Mouse (Mus musculus) spleen, postnatal 14 days (tissue): ENCODE results near the gene Relch.
"Not testable (repeated sequence)": the region's sequence is repeated elsewhere in the genome, so short reads cannot be mapped to it uniquely, and the experiment has no call there.

Experiments used
- DNase-seq, 2 experiments: peaks; one replicate each; pipeline ENCODE4 v3.0.0; 2021 to 2022; ENCODE audit warnings: low spot score in 2 of 2

The Relch gene

DNA sequence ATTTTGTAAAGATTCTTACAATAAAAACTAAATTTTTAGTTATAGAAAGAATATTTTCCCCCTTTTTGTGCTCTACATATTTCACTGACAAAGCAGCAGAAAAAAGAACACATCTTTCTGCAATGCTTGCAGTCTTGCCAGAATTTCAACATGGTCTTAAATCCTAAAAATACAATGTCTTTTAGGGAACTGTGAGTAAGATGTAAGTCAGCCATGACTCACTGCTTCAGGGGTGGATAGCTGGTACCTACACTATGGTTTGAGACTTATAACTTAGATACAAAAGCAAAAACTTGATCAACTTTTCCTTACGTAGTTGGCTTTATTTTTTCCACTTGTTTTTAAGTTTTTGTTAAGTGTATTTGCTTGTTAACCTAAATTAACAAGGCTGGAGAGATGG, 78.8 kb downstream of the Relch start:
- no peak for DNase-seq

DNA sequence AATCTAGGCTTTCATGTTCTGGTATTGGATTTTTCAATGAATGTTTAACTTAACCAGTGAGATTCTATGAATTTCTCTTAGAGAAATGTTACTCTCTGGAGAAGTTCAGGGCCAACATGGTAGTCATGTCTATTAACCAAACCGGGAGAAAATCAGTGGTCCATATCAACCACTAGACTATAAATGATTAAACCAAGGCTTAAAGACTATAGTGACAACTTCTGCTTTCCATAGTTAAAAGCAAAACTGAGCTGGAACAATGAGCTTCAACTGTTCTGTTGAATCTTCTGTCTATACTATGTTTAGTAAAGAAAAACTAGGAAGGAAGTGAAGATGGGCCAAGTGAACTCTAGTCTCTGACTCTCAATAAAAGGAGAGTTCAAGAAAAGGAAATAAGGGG, 82.8 kb downstream of the Relch start:
- no peak for DNase-seq

DNA sequence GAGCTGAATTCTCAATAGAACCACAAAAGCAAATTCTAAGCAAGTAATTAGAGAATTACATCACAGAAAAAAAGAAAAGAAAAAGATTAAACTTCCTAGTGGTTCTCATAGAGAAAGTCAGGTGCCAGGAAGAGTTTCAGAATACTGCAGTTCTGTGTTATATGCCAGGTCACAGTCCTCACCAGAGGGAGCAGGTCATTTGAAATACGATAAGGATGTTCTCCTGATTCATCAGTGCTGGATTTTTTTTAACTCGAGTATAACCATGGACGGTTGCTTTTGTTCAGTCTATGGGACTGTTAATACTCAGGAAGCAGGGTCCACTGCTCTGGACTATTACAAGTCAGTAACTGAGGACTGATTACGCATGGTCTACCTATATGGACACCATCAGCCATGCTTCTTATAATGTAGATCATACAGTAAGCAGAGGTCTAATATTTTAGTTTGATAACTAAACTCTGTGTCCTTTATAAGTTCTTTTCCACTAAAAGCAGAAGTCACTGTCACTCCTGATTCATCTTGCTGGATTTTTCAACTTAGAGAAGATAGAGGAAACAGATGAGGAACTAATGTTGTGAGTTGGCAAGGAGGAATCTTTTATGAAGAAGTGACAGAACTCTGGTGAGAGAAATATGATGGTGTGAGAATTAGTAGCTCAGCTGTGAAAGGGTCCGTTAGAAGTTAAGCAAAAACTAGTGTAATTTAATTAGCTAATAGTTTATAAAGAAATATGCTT, 83.4 kb downstream of the Relch start:
- DNase-seq, result no peak

DNA sequence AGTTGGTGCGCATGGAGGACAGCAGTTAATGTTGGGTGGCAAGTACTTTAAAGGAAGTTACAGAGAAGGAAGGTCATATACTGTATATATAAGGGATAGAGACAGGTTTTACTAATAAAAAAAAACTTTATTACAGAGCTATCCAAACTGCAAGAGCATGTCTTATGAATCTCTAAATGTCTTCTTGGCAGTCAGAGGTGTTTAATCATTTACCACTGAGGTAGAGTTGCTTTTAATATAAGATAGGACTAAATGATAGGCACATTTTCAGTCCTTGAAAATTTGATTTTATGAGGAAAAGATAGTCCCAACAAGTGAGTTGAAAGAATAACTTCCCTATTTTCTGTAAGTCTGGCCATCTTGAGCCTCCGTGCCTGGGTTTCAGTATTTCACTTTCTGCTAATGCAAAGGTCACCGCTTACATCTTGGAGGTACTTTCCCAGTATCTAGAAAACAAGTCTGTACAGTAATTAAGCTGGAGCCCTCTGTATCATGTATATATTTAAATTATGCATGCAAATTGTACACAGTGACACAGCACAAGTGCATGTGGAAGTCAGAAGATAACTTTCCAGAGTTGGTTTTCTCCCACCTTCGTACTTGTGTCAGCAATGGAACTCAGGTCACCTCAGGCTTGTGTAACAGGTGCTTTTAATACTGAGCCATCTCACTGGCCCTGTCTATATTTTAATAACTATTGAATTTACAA, 84.6 kb downstream of the Relch start:
- DNase-seq, result no peak

DNA sequence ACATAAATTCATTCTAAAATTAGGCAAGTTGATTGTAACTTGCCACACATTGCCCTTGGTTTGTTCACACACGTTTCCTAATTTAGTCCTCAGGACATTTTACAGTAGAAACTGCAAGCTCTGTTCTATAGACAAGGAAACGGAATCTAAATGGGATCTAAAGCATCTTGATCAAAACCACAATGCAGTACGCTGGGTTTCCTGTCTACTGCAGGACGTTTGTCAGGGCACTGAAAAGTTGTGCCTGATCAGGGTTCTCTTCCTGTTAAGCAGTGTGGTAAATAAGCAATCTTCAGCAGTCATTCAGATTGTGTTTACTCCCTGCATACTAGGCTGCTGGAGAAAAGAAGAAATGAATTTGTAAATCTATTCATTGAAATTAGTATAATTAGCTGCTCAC, 88.5 kb downstream of the Relch start:
- DNase-seq, result no peak

DNA sequence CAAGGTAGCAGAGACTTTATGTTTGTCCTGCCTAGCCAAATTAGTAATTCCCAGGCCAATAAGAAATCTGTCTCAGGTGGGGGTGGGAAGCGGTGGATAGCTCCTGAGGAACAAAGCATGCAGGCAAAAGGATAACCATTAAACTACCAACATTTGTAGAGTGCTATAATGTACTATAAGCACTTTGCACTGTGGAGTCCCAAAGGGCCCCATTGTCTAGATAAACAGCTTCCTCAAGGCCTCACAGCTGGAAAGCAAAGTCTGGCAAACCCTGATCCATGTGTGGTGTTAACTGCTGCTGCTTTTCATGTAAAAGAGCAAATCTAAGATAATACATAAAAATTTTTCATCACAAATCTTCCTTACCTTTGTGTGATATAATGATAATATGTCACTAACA, 89.3 kb downstream of the Relch start:
- DNase-seq, result no peak

DNA sequence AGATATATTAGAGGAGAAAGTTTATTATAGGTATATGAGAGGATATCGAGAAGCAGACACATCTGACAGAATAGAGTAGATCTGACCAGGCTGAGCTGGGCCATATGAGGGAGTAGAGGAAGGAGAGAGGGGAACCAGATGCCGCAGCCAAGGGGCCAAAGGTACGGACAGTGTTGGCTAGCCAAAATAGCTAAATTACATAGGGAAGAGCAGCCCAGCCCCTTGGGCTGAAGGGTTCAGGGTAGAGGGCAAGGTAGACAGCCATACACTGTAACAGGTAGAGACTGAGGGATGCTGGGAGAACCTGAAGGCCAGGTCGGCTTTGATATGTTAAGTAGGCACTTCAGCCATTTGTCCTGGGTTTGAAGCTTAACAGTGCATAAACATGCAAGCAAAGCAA, 95.1 kb downstream of the Relch start:
- DNase-seq, result no peak

DNA sequence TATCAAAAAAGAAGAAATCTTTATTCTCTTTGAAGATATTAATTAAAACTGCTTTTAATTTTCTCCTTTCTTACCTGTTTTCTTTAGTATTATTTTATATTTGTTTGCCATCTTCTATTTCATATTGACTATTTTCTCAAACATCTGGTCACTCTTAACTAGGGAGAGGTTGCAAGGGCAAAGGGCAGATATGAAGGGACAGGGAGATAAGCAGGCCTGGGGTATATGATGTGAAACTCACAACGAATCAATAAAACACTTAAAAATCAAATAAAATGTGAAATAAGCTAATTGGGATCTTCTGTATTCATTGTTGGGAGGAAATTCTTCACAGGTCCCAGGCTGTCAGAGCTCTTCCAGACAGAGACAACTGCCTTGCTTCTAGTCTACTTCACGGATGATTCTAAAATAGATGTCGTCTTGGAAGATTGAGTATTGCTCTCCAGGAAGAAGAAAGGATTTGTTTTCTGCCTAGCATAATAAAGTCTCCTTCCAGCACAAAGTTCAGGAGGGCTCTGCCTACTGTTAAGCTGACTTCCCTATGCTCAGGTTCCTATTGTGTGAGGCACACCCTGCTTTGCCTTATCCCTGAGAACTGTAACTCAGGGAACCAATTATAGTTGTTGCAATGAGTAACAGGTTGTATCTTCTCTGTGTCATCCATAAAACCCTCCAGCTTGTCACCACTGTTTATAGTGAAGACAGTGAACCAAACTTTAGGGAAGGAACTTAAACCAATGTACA, 95.9 kb downstream of the Relch start:
- no peak for DNase-seq

DNA sequence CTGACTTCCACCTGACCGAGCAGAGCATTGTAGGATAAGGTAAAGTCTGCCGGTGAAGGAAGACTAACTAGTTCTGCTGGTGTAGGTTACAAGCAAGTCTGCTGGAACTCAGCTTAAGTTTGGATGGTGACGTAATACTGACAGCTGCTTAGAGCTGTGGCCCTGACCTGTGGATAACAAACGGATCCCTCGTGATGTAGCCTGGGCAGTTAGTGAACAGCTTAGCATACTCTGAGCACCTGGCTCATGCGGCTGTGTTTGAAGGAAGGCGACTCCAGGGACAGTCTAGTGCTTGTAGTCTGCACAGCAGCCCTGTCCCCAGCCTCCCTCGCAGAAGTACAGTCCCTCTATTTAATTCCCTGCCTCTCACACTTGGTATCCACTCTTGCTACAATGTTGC, 101.9 kb downstream of the Relch start:
- DNase-seq, result no peak

DNA sequence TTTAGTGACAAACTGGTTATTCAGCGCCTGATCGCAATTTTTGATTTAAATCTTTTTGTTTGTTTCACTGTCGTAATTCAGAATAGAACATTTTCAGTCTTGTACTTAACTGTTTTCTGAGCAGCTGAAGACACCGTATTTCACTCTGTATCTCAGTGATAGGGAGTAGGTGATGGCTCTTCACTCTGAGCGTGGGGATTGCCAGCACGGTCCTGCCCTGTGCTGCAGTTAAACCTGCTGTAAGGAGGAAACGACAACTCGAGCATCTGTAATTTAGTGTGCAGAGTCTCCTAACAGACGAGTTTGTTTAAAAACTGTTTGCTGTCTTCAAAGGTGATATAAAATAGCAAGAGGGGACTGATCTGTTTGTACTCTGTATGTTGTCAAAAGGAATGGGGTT, 102.4 kb downstream of the Relch start:
- DNase-seq, result not testable (repeated sequence)

DNA sequence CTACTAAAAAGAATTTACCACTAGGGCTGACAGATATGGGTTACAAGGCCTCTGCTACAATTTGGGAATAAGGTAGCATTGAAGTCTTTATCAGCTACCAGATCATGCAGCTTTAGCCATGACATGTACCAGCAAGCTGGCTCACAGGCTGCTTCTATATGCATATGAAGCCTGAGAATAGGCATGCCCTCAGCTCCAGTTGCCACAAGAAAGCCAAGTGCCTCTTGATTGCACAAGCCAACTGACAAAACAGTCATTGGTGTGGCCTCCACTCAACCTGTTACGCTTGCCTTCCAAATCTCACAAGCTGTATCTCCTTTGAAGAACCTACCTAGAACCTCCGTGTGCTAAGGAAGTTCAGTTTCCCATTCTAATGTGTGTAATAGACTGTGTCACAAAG, 104.7 kb downstream of the Relch start:
- DNase-seq, result no peak

DNA sequence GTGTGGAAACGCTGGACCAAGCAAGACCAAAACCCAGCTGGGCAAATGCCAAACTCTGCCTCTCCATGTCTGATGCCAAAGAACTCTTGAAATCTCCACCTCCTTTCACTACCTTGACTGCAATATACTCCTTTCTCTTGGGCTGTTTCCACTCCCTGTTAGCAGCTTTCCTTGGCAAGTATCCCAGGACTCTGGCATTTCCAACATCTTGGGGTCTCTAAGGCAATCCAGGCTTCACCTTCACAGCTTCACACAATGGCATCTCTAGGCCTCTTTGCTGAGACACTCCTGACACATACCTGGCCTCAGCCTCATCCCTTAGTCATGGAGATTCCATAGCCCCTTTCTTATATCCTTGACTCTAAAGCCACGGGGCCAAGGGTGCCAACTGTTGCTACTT, 107.0 kb downstream of the Relch start:
- no peak for DNase-seq

DNA sequence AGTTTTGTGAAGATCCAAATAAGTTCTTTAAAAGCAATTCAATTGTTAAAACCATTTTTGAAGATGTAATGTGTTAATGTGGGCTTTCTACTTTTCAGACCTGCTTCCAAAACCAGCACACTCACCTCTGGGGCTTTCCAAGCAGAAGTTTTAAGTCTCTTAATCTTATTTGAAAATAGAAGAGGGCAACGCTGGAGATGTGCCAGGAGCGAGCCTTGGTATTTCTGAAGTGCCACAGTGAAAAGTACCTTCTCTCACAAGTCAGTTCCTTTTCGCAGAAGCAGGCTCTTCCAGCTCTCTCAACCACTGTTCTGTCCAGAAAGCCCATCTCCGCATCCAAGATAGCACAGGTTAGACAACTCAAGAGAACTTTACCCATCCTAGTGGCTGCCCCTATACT, 112.8 kb downstream of the Relch start:
- no peak for DNase-seq

DNA sequence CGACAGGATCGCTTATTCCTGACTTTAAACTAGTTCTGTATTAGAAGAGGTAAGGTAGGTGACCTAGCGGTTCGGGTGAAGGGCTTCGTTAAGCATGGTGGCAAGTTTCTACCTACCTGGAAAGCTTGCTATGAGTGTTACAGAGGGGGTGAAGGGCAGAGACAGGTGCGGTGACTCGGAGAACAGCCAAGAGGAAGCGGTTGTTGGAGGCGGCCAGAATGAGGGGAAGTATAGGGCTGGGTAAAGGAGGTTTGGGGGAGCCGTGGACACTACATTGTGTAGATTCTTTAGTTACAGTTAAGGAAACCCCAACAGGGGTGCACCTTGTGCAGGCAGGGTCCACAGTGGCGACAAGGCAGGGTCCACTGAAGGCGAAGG, 116.4 kb downstream of the Relch start:
- DNase-seq, result no peak

DNA sequence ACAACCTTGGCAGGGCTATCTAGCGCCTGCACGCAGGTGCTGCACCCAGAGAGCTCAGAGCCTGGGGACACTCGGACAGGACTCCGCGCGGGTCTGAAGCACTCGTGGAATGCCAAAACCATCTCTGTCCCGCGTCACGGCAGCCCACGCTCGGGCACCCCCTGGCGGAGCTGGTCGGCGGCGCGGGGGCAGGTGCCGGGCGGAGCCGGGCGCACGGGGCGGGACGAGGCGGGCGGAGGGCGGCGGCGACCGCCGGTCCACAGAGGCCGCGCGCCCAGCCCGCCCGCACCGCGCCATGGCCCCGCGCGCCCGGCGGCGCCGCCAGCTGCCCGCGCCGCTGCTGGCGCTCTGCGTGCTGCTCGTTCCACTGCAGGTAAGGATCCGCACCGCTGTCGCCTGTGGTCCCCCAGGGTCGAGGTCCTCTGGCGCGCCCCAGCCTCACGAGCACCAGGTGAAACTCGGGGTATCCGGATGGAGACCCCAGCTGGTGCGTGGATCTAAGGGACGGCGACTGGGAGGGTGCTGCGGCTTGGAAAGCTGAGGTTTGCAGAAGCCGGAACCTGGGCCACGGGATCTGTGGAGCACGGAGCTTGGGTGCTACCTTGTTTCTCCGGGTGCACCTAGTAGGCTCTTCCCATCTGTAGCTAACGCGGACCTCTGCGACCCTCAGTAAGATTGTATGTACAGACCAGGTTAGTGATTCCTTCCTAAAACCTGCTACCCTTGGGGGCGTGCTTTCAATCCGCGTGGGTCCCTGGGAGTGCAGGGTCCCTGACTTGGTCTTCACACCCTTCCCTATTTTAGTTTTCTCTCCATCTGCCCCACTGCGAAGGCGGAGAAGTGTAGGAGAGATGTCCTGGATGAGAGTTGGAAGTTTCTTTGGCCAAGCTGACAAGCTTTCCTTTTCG, 117.0 kb downstream of the Relch start, which contains the start of gene Tnfrsf11a:
Tnfrsf11a (plus strand) TSS at position 262 of the 908 bp plus-strand sequence.
- peak; percentile 20 to 24 for DNase-seq

DNA sequence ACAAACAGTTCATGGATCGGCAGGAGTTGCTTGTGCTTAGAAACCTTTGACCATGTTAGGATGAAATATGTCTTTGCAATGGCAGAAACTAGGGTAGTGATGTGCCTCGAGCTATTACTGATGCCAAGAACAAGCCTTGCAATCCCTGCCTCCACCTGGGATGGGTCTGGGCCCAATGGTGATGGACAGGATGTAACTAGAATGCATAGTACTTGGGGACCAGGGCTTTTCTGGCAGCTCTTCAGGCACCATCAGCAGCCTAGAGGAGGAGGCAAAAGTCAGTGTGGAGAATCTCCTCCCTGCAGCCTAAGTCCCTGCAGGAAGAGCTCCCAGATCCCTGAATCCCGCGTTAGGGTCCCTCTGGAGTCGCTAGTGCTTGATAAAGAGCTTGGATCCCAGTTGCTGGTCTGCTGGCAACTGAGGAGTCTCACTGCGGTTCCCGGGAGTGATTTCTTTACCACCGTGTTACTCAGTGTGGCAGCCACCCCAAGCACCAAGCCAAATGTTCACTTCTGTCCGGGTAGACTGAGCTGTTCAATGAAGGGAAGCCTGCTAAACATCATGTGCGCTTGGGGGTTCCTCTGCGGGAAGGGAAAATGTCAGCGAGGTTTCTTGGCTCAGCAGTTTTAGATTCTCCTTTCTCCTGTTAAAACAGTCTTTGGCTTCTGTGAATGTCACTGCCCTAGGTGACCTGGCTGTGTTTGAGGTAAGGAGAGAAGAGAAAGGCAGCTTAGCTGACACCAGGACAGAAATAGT, 117.9 kb downstream of the Relch start:
- no peak for DNase-seq

DNA sequence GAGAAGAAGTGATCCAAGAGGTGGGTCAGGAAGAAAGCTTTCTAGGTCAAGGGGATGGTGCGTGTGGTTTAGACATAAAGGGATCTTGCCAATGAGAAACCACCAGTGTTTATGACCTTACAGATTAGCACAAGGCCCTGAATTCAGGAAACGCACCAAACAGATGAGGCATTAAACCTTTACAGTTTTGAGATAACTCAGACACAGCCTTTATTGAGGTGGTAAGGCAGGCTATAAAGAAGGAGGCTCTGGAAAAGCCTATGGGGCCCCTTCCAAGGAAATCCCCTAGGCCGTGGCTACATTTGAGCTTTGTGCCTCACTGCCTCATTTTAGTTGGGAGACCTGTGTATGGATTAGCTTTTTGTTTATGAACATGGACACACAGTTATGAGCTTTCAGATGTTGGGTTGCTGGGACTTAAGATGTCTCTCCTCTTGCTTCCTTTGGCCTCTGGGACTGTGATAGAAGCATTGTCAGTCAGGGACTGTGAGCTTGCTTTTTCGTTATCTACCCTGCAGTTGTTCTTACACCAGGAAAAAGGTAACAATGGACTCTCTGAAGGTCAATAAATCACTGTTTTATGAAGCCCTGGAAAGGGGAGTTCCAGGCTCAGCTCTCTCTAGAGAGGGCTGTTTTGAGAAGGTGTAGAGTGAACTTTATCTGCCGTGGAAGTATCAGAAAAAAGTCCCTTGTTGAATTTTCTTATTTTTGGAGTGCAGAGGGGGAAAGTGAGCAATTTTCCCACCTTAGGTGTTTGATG, 120.8 kb downstream of the Relch start:
- DNase-seq, result no peak

DNA sequence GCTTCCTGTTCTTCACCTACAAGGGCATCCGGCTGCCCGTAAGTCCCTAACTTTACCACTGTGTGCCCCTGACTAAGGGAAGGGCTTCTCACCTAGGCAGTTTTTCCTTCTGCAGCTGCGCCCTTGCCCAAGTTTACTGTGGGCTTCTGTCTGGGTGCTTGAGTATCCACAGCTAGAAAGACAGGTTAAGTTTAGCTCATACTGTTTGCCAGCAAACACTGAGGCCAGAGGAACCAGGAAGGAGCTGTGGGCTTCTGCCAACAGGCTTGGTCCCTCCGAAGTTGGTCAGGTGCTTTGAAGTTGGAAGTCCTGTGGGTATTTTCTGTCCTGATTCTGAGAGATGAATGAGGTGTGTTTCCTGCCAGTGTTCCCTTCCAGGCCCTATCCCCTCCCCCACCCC, 121.5 kb downstream of the Relch start:
- DNase-seq, result no peak

DNA sequence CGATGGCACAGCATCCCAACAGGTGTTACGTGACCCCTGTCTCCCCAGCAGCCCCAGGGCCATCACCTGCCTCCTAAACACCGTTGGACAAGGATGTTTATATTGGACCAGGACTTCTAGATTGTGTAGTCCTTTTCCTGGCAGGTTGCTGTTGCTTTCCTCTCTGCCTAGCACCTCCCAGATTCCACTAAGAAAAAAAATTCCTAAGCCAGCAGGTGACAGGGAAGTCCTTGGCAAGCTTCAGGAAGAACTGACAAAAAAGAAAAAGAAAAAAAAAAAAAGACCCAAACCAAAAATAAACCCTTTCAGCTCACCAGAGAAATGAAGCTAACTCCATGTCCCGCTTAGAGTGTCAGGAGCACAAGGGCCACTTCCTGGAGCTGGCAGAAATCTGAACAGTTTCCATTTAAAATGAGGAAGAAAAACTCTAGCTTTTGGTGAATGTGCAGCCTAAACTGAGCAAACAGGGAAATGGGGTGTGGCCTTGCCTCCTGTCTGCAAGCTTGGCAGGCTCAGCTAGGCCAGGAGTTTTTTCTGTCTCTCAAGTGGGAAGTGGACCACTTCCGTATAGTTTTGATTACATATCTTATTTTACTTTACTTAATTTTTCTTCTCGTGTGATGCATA, 123.2 kb downstream of the Relch start:
- DNase-seq, result no peak

DNA sequence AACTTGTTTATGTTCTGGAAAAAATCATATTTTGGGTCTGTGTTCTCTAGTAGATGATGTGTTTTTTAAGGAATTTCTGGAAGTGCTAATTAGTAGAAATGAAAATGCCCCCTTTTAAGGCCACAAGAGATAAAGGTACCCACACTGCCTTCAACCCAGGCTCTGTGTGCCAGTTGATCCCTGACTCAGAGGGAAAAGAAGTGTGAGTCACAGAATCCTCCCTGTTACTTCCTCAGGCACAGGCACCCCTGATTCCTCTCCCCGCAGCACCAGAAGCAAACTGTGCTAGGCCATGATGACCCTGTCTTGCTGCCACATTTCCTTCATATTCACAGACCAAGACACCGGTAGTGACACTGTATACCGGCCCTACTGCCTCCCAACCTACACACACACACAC, 126.4 kb downstream of the Relch start:
- no peak for DNase-seq
